Mouse (Mus musculus) thymus, postnatal 10 days (tissue): ENCODE measurements around the gene Nup62.

ENCODE experiments used
- DNase-seq, 2 experiments: peaks; one replicate each; pipeline ENCODE4 v3.0.0; 2021; ENCODE audit warnings: low spot score in 2 of 2

Gene Nup62

DNA sequence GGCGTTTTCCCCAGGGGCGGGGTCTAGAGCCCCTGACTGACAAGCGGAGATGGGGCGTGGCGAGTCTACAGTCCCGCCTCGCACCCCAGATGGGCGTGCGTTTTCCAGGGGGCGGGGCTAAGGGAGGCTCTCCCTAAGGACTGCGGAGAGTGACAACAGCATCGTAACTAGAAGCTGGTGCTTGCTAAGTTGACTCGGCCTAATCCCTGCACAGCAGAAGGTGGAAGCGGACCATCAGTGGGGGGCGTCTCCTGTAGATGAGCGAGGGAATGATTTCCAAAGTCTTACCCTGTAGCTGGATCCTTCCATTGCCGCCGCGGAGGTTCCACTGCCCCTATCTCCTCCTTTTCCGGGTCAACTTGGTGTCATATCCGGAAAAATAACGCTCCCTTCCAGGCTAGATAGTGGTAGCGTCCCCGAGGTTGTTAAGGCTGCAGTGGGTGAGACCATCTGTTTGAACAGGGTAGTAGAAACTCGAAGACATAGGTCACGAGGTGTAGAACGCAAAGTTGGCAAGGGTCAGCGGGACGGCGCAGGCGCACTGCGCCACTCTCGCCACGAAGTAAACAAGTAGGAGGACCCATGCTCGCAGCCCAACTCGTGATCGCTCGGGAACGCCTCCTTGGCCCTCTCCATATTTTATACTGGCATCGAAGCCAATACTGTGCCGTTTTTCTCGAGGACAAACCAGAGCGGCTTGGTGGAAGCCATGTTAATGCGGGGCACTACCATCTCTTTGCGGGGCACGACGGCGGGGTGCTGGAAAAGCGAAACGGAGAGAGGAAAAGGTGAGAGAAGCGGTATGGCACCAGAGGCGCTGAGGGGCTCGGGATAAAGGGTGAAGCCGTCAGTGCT is 32.9 kb downstream of the Nup62 start, which contains the start of the genes Akt1s1 and Tbc1d17:
Gene Akt1s1 (plus strand): TSS at position 431 of the 855 bp plus-strand sequence.
Gene Tbc1d17 (minus strand): TSS at position 519 of the 855 bp plus-strand sequence.
- DNase-seq: peak; percentile 96 to 97

DNA sequence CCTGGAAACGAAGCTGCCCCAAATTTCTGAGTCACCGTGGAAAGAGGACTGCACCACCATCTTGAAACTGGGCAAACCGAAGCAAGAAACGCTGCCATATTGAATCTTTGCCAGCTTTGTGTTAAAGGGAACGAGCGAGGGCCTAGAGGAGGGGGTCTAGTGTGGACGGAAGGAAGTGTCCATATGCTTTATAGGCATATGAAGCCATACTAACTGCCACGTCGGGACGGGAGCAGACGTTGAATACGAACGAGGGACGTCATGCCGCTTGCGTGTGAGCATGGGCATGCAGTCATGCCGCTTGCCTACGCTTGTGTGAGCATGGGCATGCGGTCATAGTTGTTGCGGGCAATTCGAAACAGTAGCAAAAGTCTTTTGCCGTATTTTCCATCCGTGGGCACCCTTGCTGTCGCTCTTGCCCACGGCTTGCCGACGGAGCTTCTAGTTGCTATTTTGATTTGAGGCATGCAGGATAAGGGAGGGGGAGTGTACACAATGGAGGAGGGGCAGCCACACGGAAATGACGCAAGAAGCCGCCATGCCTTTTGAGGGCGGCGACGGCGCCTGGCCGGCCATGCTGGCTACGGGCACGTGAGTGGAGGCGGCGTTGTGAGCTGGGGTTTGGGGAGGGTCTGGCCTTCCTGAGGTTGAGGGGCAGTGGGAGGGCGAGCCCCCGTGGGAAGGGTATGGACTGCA is 33.7 kb downstream of the Nup62 start:
- DNase-seq: peak; percentile 84 to 89

DNA sequence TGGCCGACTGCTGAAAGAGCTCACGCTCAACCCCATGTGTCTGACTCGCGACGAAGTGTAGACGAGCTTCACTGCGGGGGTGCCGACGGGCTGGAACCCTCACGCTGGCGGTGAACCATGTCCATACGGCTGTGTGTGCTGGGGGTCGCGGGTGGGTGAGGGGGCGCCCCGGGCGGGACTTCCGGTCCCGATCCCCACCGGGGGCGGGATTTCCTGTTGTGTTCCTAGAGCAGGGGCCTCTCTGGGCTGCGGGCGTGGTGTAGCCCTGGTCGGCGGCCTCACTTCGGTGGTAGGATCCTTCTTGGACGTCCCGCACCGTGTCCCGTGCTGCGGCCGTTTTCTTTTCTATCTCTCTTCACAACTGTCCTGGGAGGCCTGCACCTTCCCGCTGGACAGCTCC is 34.3 kb downstream of the Nup62 start:
- DNase-seq: peak; percentile 78 to 82

DNA sequence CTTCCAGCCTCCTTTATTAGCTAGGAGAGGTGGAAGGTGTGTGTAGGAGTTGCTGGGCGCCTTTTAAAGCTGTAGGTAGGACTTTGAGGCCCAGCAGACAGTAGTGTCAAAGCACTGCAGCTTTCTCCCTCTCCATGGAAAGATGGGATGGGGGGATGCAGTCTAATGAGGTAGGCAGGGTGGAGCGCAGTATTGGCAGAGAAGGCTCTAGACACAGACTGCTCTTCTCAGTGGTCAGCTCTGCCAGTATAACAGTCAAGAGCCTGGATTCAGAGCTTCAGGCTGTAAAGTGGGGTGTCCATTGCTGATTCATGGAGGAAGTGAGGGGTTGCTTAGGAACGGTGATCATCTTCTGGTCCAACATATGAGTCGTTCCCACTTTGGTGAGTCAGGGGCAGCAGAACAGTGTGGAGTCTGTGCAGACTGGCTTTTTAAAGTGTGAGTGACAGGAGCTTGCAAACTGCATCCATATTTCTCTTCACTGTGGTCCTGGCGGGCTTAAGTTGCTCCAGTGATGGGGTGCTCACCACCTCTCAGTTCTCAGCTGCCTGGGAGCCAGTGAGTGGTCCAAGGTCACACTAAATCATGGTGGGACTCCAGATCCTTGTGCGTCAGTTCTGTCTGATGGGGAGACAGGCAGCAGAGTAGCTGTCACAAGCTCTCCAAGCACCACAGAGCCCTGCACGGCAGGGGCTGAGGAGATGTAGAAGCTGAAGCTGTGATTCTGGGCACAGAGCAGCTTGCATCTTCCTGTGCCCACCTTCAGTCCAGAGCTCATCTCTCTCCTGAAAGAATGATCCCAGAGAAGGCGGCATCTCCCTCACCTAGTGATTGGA is 35.1 kb downstream of the Nup62 start:
- no peak for DNase-seq

DNA sequence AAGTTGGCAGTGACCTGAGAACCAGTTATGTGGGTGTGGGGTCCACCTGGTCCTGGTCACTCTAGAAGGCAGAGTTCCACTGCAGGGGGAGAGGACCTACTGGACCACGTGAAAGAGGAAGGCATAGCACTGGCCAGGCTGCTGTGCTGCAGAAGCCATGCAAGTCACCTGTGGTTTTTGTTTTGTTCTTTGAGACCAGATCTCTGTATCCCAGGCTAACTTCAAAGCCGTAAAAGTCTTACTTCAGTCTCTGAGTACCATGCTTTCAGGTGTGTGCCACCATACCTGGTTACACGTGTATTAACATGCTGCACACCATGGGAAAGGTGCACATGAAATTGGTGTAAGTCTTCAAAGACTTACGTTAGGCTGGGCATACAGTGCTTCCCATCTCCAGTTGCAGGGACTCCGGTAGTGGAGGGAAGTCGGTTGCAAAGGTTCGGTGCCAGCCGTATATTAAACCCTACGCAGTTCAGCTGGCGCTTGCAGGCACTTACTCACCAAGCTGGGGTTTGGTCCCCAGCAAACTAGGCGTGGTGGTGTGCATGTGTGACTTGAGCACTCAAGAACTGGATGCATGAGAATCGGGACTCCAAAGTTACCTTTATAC is 35.8 kb downstream of the Nup62 start:
- no peak for DNase-seq

DNA sequence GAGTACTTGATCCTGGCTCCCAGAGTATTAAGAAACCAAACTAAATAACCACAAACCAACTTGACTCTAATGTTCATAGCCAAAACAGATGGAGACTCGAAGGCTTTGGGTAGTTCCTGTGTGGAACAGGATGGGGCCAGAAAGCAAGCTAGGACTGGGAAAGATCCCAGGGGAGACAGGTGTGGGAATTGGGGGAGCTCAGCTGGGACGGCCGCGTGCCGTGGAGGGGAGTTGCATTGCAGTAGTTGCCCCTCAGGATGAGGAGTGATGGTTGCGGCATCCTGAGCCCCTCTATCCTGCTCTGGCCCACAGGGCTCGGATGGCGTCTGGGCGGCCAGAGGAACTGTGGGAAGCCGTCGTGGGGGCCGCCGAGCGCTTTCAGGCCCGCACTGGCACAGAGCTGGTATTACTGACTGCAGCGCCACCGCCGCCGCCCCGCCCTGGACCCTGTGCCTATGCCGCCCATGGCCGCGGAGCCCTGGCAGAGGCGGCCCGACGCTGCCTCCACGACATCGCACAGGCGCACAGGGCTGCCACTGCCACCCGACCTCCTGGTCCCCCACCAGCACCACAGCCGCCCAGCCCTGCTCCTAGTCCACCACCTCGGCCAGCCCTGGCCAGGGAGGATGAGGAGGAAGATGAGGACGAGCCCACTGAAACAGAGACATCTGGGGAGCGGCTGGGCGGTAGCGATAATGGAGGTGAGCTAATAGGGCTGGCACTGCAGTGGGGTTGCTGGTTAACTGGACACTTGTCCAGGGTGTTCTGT is 36.6 kb downstream of the Nup62 start:
- no peak for DNase-seq

DNA sequence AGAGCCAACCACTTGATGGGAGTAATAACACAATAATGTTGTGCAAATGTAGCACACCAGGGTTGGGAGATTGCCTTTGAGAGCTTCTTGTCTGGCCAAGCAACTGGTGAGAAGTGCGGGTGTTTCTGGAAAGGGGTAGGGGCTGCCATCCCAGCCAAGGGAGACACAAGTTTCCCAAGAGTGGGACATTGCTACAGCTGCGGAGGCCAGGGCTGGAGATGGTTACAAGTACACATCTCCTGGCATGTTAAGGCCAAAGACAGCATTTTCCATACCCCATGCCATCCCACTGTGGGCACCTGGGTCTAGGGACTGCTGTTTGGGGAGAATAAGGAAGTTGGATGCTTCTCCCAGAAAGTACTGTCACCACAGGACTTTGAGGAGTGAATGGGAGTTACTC is 37.2 kb downstream of the Nup62 start:
- DNase-seq: no peak

DNA sequence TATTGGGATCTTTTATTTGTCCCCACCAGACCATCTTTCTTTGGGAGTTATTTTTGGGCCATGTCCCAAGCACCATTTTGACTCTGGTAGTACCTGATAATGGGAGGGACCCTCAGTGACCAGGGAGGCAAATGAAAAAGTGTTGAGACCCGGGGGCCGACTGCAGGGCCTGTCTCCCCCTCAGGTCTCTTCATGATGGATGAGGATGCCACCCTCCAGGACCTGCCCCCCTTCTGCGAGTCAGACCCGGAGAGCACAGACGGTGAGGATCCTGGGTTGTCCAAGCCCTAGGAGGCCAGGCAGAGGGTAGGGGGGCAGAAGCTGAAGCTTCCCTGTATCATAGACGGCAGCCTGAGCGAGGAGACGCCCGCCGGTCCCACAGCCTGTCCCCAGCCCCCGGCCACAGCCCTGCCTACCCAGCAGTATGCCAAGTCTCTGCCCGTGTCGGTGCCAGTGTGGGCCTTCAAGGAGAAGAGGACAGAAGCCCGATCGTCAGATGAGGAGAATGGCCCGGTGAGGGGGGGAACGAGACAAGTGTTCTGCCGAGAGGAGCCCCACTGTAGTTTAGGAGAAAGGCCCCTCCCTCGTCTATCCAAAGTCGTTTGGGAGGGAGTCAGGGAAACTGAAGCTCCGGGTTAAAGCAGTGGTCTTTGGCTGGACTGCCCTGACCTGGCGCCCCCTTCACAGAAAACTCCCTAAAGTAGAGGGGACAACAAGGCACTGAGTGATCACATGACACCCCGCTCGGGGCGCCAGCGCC is 37.9 kb downstream of the Nup62 start:
- no peak for DNase-seq

DNA sequence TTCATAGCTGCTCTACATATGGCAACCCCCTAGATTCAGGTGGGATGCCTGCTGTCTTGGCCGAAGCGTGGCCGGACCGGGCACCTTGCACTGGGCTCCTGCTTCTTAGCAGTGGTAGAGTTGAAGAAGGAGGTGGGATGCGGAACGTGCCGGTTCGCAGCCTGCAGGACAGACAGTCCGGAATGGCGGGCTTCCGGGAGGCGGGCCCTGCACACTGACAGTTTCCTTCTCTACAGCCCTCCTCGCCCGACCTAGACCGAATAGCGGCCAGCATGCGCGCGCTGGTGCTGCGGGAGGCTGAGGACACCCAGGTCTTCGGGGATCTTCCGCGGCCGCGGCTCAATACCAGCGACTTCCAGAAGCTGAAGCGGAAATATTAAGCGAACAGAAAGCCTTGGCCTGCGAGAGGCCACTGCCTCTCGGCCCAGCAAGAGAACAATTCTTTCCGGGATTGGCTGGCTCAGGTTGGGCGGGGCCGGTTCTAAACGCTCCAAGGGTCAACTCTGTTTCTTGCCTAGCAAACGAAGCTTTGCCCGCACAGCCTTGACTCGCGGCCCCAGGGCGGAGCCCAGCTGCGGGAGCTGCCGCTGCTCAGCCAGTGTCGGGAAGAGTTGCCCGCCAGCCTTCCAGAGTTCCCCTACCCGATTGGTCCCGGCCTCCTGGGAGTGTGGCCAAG is 38.6 kb downstream of the Nup62 start:
- DNase-seq: peak; percentile 73 to 75

DNA sequence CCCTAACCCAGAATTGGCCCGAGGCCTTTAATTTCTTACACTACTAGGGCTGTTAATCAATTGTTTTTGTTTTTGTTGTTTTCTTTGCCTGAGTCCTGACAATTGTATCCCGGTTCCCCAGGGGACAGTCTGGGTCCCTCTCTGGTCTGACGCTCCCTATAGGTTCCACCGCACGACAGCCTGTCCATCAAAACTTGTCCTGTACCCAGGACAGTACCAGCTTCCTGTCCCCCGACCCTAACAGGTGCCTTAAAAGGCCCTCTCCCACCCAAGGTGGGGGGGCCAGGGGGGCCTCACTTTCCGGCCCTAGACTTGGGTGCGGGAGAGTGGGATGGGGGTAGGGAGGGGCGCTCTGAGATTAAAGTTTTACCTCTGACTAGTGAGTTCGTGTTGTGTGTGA is 39.1 kb downstream of the Nup62 start:
- no peak for DNase-seq

DNA sequence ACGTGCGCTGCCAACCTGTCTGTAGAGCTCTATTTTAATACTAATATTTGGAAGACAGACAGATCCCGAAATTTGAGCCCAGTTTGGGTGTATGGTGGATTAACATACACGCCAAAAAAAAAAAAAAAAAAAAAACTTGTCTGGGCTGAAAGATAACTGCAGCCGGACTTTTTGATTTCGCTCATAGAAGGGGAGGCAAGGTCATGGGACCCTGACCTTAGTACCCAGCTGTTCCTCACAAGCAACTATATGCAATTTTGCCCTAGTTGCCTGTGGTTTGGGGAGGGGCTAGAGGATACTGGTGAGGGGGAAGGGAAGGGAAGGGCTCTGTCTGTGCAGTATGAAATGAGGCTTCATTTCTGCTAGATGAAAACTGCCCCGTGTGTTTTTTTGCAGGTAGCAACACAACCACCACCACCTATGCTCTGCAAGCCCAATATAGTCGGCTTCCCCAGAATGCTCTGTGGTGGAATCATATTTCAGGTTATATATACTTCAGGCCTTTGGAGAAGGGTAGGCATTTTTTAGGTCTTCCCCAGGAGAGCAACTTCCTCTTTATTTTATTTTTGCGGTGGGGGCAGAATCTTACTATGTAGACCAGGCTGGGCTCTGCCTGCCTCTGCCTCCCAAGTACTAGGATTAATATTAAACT is 40.5 kb downstream of the Nup62 start:
- DNase-seq: peak in 1 of 2 experiments; percentile 48

DNA sequence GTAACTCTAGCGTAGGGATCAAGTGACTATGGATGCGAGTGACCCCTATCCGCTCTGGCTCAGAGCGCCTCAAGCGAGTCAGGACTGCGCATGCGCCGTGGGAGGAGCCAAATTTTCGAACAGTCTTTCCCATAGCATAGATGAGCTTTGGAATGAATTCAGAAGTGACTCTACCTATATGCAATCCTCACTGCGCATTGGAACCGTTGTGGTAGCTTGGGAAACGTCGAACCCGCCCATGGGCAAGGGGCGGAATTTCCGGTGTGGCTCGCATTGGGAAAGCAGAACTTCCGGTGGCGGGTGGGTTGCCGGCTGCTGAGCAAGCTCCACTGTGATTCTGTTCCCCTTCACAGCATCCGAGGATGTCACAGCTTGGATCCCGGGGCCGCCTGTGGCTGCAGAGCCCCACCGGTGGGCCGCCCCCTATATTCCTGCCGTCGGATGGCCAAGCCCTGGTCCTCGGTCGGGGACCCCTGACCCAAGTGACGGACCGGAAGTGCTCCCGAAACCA is 41.2 kb downstream of the Nup62 start, which contains the start of gene Pnkp:
Gene Pnkp (plus strand): TSS at position 98 of the 511 bp plus-strand sequence.
- DNase-seq: peak; percentile 80 to 84

DNA sequence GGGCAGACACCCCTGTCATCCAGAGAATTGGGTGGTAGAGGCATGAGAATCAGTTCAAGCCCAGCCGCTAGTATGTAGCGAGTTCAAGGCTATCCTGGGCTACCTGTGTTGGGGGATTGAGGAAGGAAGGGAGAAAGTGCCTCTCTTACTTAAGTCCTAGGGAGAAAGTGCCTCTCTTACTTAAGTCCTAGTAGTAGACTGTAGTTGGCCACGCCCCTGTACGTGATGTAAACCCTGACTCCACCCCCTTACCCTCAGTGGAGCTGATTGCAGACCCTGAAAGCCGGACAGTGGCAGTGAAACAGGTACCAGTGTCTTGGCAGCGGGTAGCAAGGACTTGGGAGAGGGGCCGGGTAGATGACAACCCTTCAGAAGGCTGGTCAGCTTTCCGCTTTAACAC is 42.0 kb downstream of the Nup62 start:
- DNase-seq: peak in 1 of 2 experiments; percentile 48

DNA sequence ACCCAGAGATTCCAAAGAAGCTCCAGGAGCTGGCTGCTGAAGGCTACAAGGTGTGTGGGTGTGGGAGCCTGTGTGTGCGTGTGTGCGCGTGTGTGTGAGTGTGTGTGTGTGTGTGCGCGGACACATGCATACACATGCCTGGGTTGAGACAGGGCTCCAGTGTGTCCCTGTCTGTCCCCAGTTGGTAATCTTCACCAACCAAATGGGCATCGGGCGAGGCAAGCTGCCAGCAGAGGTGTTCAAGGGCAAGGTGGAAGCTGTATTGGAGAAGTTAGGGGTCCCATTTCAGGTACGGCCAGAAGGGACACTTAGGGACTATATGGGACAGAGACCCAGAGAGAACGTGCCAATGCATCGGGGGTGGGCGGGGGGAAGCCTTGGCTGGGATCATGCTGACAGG is 44.0 kb downstream of the Nup62 start:
- DNase-seq: no peak

DNA sequence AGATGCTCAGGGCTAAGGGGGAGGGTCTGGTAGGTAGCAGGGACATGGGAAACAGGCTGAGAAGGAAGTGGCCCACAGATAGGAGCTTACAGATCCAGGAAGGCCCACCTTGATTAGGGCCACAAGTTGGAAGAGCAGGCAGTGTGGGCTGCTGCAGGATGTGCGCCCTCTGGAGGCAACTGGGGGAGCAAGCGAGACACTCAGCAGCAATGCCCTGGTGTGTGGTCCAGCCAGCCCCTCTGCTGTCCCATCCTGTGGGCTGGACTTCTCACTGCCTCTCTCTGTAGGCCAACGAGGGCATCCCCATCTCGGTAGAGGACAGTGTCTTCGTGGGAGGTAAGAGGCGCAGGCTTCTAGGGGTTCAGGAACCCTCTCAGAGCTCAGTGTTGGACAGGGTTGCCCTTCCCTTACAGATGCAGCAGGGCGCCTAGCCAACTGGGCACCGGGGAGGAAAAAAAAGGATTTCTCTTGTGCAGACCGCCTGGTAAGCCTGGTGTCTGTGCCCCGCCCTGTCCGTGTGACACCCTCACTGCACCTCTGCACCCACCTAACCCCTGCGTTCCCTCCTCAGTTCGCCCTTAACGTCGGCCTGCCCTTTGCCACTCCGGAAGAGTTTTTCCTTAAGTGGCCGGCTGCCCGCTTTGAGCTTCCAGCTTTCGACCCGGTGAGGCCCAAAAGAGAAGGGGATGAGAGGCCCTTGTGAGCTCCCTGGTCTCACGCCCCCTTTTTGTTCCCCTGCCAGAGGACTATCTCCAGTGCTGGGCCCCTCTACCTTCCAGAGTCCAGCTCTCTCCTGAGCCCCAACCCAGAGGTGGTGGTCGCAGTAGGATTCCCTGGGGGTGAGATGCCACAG is 44.9 kb downstream of the Nup62 start:
- peak in 1 of 2 experiments; percentile 75 for DNase-seq

DNA sequence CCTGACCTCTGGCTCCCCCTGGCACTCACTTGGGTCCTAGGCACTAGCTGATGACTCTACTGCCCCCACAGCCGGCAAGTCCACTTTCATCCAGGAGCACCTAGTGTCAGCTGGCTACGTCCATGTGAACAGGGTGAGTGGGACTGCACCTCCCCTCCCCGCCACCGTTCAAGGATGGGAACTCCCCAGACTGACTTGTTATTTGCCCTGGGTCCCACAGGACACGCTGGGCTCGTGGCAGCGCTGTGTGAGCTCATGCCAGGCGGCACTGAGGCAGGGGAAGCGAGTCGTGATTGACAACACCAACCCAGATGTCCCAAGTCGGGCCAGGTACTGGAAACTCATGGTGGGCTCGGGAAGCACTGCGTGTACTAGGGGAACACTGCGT is 45.5 kb downstream of the Nup62 start:
- DNase-seq: no peak

DNA sequence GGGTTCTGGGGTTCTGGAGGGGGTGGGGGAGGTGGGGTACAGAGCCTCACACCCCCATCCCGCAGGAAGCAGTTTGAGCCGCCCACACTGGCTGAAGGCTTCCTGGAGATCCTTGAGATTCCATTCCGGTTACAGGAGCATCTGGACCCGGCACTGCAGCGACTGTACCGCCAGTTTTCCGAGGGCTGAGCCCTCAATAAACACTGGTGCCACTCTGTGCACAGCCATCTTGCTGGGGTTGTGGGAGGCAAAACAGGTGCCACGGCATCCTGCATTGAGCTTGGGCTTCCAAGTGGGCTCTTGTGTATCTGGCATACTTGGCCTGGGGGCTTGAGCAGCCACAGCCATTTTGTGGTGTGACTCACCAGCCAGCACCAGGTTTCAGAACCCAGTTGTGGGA is 46.5 kb downstream of the Nup62 start:
- no peak for DNase-seq

DNA sequence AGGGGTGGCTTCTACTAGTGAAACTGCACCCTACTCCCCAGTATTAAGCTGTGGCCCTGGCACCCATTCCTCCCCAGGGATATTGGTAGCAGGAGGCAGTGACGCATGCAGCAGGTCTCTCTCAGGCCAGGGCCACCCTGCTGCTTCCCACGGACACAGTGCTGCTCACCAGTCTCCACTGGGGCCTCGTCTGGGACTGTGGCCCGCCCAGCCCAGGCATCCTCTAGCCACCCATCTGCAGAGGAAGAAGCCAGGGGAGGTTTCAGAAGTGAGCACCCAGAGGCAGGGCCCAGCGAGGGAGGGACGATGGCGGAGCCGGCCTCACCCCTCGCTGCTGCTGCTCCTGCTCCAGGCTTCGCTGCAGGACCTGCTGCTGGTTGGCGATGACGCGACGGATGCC is 47.3 kb downstream of the Nup62 start:
- no peak for DNase-seq
